Mouse (Mus musculus): ENCODE measurements at regions not wholly inside any gene's neighbourhood (a gene's known extent, or its start where the extent isn't known, plus 50 kb on each side); places are given as distances from the start of the nearest gene placed in this dataset.

DNA sequence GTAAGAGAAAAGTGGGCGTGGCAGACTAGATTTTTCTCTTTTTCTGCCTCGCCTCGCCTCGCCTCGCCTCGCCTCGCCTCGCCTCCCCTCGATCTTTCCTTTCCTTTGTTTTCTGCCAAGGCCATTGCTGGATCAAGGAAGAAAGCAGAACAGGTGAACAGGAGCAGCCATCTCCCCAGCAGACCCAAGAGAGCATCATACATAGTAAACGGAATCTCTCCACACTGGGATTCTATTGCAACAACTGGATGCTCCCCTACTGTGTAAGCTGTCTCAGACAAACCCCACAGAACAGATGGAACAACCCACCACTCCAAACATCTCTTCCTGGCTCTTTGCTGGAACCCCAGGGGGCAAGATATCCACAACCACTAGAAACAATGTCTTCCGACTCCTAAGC, 72.4 kb upstream of the Fam13c start:
- TF ChIP-seq POLR2A (IDR thresholded peaks at IDR 0.05; ENCODE audit: extremely low read depth, insufficient read depth, low read length), result no peak
- no peak for TF ChIP-seq CTCF (IDR thresholded peaks at IDR 0.05; ENCODE audit: low read depth, low read length)
